Mouse (Mus musculus) embryonic facial prominence, embryonic 15.5 days (tissue): ENCODE data around the gene Slc7a1. TPM values are rescaled to one million over a fixed set of nuclear protein-coding genes. Genes with fewer than 3 reads are reported as not detected.

Experiments used
- ATAC-seq: fragments of 200-750 bp; cut with Nextera tagmentation; 2 replicates; pipeline ENCODE4 v1.8.0; 2017; ENCODE audit warnings: low read depth, moderate TSS enrichment; ENCODE audit not compliant: insufficient number of reproducible peaks, low FRiP score, low TSS enrichment
- H3K27ac ChIP-seq: fragments of 300-500 bp; sonication (generic); replicated peaks from 2 replicates; pipeline ENCODE4 v1.5.1; 2015; ENCODE audit warnings: mild to moderate bottlenecking, inconsistent platforms
- H3K27me3 ChIP-seq: fragments of 300-500 bp; sonication (generic); 2 replicates; pipeline ENCODE4 v1.6.1; 2015; ENCODE audit warnings: inconsistent platforms
- H3K36me3 ChIP-seq: fragments of 300-500 bp; sonication (generic); 2 replicates; pipeline ENCODE4 v1.6.1; 2015; ENCODE audit warnings: mild to moderate bottlenecking, inconsistent platforms
- H3K4me1 ChIP-seq: fragments of 300-500 bp; sonication (generic); 2 replicates; pipeline ENCODE4 v1.6.1; 2015; ENCODE audit warnings: inconsistent platforms
- H3K4me2 ChIP-seq: fragments of 300-500 bp; sonication (generic); replicated peaks from 2 replicates; pipeline ENCODE4 v1.6.1; 2015; ENCODE audit warnings: mild to moderate bottlenecking, inconsistent platforms
- H3K4me3 ChIP-seq: fragments of 300-500 bp; sonication (generic); replicated peaks from 2 replicates; pipeline ENCODE4 v1.5.1; 2015; ENCODE audit warnings: mild to moderate bottlenecking, inconsistent platforms
- H3K9ac ChIP-seq: fragments of 300-500 bp; sonication (generic); 2 replicates; pipeline ENCODE4 v1.6.1; 2015; ENCODE audit warnings: inconsistent platforms
- H3K9me3 ChIP-seq: fragments of 300-500 bp; sonication (generic); replicated peaks from 2 replicates; pipeline ENCODE4 v1.6.1; 2016; ENCODE audit warnings: inconsistent platforms
- WGBS: fragments of 180-500 bp; shearing (Covaris S2); methylation state at CpG from one replicate; pipeline ENCODE4 v1.1.7; 2015; 5-methylcytosine and 5-hydroxymethylcytosine counted together
- polyA plus RNA-seq: library from polyadenylated mRNA; unstranded; fragments of >200 nt; fragmentation: Nextera tagmentation; extraction: Ambion mirVana; gene quantifications from 2 replicates; pipeline ENCODE4 v1.2.1, GENCODE M21; 2015

Slc7a1 gene
- polyA plus RNA-seq, 1 experiment from 2014 or later, result 19.1 TPM

DNA sequence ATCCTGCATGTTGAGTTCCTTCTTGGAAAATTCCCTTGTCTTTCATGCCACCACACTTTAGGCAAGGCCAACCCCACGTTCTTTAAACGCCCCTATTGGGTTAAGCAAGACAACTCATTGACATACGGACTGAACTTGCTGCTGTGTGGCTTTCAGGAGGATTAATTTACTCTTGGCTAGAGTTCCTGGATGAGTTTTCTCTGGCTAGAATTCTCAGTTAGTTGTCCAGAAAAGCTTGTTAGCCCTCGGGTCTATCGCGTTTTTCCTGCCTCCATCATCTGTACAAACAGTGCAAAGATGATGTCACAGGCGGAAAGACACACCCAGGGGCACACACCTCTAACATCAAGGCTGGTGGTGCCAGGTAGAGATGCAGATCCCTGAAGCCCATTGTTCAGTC is 14.5 kb upstream of the Slc7a1 start:
- no peaks in the 10 kb centered on the region for H3K9me3 ChIP-seq
- no peaks in the 10 kb centered on the region for H3K4me1 ChIP-seq
- WGBS, result 38% methylated on average over 7 of the region's 7 CpGs
- no peak for ATAC-seq
- H3K4me2 ChIP-seq, result no peak overlapping the region
- H3K27me3 ChIP-seq, result no peaks in the 10 kb centered on the region
- no peak overlapping the region for H3K4me3 ChIP-seq
- no peak overlapping the region for H3K9ac ChIP-seq
- H3K36me3 ChIP-seq, result no peaks in the 10 kb centered on the region
- no peak overlapping the region for H3K27ac ChIP-seq

DNA sequence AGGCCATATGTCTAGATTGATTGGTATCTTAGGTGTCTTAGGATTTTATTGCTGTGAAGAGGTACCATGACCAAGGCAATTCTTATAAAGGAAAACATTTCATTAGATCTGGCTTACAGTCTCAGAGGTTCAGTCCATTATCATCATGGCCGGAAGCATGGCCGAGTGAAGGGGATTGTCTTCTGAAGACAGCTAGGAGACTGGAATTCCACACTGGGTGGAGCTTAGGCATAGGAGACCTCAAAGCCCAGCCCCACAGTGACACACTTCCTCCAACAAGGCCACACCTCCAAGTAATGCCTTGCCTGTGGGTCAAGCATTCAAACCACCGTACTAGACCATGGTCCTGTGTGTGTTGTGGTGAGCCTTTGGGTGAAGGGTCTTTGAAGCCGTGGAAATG is 12.8 kb upstream of the Slc7a1 start:
- WGBS, result 96% methylated on average over 4 of the region's 4 CpGs
- no peaks in the 10 kb centered on the region for H3K27me3 ChIP-seq
- no peak overlapping the region for H3K4me3 ChIP-seq
- H3K9ac ChIP-seq, result no peak overlapping the region
- no peaks in the 10 kb centered on the region for H3K9me3 ChIP-seq
- ATAC-seq, result no peak
- H3K27ac ChIP-seq, result no peak overlapping the region
- H3K4me2 ChIP-seq, result no peak overlapping the region
- H3K36me3 ChIP-seq, result no peaks in the 10 kb centered on the region
- H3K4me1 ChIP-seq, result no peaks in the 10 kb centered on the region

DNA sequence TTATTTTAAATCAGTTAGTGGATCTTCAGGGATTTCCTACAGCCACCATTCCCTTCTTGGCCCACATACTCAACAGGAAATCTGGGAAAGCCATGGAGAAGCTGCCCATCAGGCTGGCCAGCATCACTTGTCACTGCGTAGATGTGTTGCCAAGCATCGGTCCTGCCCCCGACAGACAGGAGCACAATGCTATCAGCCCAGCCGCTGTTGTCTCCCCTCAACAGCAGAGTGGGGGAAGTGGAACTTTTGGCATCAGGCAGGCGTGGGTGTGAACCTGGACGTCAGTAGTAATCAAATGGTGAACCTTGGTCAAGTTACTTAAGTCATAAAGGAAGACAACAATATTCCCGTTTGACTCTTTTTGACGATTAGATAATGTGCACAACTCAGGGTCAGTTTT is 9.8 kb upstream of the Slc7a1 start:
- Histone ChIP-seq H3K9me3 (no peaks in the 10 kb centered on the region), H3K9ac (no peak overlapping the region), H3K4me1 (no peaks in the 10 kb centered on the region), H3K4me3 (no peak overlapping the region), H3K36me3 (no peaks in the 10 kb centered on the region), H3K4me2 (no peak overlapping the region), H3K27ac (no peak overlapping the region), H3K27me3 (no peaks in the 10 kb centered on the region)
- no peak for ATAC-seq
- 92% methylated on average over 8 of the region's 8 CpGs for WGBS

GRCm38 (mm10) chr5:148406913-148407312 is 7.2 kb upstream of the Slc7a1 start:
- 93% methylated on average over 2 of the region's 2 CpGs for WGBS

DNA sequence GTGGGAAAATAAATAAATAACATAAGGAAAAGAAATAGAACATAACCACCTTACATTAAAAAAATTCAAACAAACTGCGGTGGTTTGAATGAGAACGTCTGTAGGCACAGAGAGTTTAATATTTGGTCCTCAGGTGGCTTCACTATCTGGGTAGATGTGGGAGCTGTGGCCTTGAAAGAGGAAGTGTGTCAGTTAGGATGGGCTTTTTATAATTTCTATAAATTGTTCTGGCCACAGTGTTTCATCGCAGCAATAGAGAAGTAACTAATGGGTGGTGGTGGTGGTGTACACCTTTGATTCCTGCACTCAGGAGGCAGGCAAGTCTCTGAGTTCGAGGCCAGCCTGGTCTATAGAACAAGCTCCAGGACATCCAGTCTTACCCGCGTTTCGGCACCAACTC is 4.8 kb upstream of the Slc7a1 start:
- no peak overlapping the region for H3K4me3 ChIP-seq
- peaks cover 4% of the 10 kb centered on the region; the same call in 1 of the 2 replicates for H3K4me1 ChIP-seq
- H3K9me3 ChIP-seq, result no peaks in the 10 kb centered on the region
- no peak overlapping the region for H3K4me2 ChIP-seq
- H3K9ac ChIP-seq, result no peak overlapping the region
- ATAC-seq, result no peak
- H3K27ac ChIP-seq, result no peak overlapping the region
- H3K27me3 ChIP-seq, result no peaks in the 10 kb centered on the region; the same call in 1 of the 2 replicates
- WGBS, result 89% methylated on average over 7 of the region's 7 CpGs
- no peaks in the 10 kb centered on the region for H3K36me3 ChIP-seq

More at GRCm38 (mm10) chr5:148406913-148407312, 7.2 kb upstream of the Slc7a1 start:
- Histone ChIP-seq H3K4me1 (no peaks in the 10 kb centered on the region), H3K9ac (no peak overlapping the region), H3K4me2 (no peak overlapping the region), H3K27me3 (no peaks in the 10 kb centered on the region), H3K9me3 (no peaks in the 10 kb centered on the region), H3K36me3 (no peaks in the 10 kb centered on the region), H3K4me3 (no peak overlapping the region), H3K27ac (no peak overlapping the region)
- no peak for ATAC-seq

- H3K36me3 ChIP-seq, result no peaks in the 10 kb centered on the region
- ATAC-seq, result no peak
- H3K27ac ChIP-seq, result no peak overlapping the region
- peaks cover 16% of the 10 kb centered on the region for H3K4me1 ChIP-seq
- no peaks in the 10 kb centered on the region; the same call in 1 of the 2 replicates for H3K27me3 ChIP-seq
- no peak overlapping the region for H3K4me3 ChIP-seq
- H3K9me3 ChIP-seq, result no peaks in the 10 kb centered on the region
- no peak overlapping the region for H3K9ac ChIP-seq
- no peak overlapping the region for H3K4me2 ChIP-seq
- 49% methylated on average over 4 of the region's 4 CpGs for WGBS
These were observed 2.9 kb upstream of the Slc7a1 start for GRCm38 (mm10) chr5:148402641-148403040.

DNA sequence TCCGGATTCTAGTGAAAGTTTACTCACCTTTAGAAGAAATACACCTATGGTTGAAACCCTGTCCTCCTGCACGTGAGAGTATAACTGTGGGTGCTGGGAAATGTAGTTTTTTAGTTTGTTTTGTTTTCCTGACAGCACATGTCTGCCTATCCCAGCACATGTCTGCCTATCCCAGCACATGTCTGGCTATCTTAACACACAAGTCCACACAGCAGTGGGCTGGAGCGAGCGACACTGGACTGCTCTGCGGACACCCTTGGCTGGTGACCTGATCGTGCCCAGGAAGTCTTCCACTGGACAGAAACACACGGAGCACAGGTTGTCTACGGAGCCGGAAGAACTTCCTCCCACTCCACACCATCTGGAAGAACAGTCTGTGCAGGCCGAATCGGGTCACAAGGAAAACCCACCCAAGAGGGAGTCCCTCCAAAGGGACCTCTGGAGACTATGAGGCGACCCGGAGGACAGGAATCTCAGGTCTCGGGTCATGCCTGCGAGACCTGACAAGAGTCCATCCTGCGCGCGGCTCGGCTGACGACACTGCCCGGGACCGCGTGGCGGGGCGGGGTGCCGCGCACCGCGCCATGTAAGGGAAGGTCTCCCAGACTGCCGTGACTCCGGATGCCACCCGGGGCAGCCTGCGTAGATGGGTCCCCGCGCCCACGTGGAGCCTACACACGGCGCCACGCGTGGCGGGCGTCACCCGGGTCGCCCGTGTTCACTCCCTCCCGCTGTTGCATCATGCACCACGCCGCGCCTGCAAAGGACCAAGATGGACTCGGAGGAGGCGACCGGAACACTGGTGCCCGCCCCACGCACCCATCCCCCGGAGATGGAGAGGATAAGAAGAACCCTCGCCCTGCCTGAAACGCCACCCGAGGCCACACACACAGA is 691 bp downstream of the Slc7a1 start:
- WGBS, result 2% methylated on average over 58 of the region's 58 CpGs
- Histone ChIP-seq H3K4me2 (peak overlapping the region; percentile 97), H3K9ac (peak overlapping the region; percentile 54), H3K27me3 (no peaks in the 10 kb centered on the region; the same call in 1 of the 2 replicates), H3K27ac (peak overlapping the region; percentile 25; the same call in 1 of the 2 replicates), H3K9me3 (no peaks in the 10 kb centered on the region), H3K4me1 (peaks cover 23% of the 10 kb centered on the region), H3K36me3 (no peaks in the 10 kb centered on the region), H3K4me3 (peak overlapping the region; percentile 80)
- ATAC-seq, result no peak

DNA sequence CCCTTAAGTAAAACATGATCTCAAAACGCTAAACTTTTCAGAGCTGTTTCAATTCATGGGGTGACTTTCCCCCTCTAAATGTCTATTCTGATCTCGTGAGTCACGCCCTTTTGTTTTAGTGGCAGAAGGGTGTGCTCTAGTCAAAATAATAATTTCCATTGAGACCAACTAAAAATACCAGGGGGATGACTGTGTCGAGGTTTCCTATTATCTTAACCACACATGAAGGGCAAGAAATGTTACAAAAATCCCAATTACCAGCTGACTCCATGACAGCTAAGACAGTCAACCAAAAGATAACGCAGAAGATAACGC is 1.3 kb downstream of the Slc7a1 start:
- 0 out of 2 replicates have a peak overlapping the region, but pooled peaks have one; percentile 54 for H3K9ac ChIP-seq
- no peak overlapping the region for H3K27ac ChIP-seq
- H3K4me2 ChIP-seq, result peak overlapping the region; percentile 97
- WGBS, result 41% methylated on average over 6 of the region's 6 CpGs
- H3K4me1 ChIP-seq, result peaks cover 23% of the 10 kb centered on the region
- H3K4me3 ChIP-seq, result peak overlapping the region; percentile 80
- no peak for ATAC-seq
- H3K36me3 ChIP-seq, result no peaks in the 10 kb centered on the region
- no peaks in the 10 kb centered on the region for H3K9me3 ChIP-seq
- no peaks in the 10 kb centered on the region; the same call in 1 of the 2 replicates for H3K27me3 ChIP-seq

DNA sequence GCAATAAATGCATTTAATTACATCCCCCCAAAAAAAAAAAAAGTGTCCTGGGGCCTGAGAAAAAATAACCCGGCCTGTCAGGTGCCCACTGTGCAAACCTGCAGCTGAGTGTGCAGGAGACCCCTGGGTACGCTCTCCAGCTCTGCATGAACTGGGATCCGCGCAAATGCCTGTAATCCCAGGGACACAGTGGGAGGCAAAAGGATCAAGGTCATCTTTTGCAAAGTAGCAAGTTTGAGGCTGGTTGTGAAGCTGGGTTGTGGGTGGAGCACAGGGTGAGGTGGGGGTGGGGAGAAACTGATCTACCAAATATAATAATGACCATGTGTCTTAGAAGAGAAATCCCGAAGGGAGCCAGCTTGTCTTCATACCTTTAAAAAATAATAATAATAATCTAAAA is 1.8 kb downstream of the Slc7a1 start:
- Histone ChIP-seq H3K9me3 (no peaks in the 10 kb centered on the region), H3K9ac (no peak overlapping the region), H3K4me1 (peaks cover 23% of the 10 kb centered on the region), H3K27ac (no peak overlapping the region), H3K4me3 (peak overlapping the region; percentile 80; the same call in 1 of the 2 replicates), H3K36me3 (no peaks in the 10 kb centered on the region), H3K4me2 (peak overlapping the region; percentile 97), H3K27me3 (no peaks in the 10 kb centered on the region; the same call in 1 of the 2 replicates)
- no peak for ATAC-seq
- WGBS, result 46% methylated on average over 5 of the region's 5 CpGs

- H3K4me3 ChIP-seq, result 0 out of 2 replicates have a peak overlapping the region, but pooled peaks have one; percentile 80
- no peaks in the 10 kb centered on the region for H3K36me3 ChIP-seq
- H3K9ac ChIP-seq, result no peak overlapping the region
- WGBS, result 81% methylated on average over 4 of the region's 4 CpGs
- peaks cover 23% of the 10 kb centered on the region for H3K4me1 ChIP-seq
- no peak overlapping the region for H3K27ac ChIP-seq
- H3K27me3 ChIP-seq, result no peaks in the 10 kb centered on the region; the same call in 1 of the 2 replicates
- H3K4me2 ChIP-seq, result peak overlapping the region; percentile 97
- no peaks in the 10 kb centered on the region for H3K9me3 ChIP-seq
- ATAC-seq, result no peak
These were observed 2.3 kb downstream of the Slc7a1 start for GRCm38 (mm10) chr5:148397418-148397817.

- Histone ChIP-seq H3K4me2 (no peak overlapping the region), H3K27me3 (no peaks in the 10 kb centered on the region), H3K36me3 (no peaks in the 10 kb centered on the region), H3K4me3 (no peak overlapping the region), H3K4me1 (peaks cover 17% of the 10 kb centered on the region), H3K9ac (no peak overlapping the region), H3K27ac (no peak overlapping the region), H3K9me3 (no peaks in the 10 kb centered on the region)
- WGBS, result 82% methylated on average over 8 of the region's 8 CpGs
- ATAC-seq, result no peak
These were observed 6.4 kb downstream of the Slc7a1 start for GRCm38 (mm10) chr5:148393316-148393715.
